Mouse (Mus musculus): Measurements from ENCODE around the gene Tbrg1. TPM values are rescaled to one million over a fixed set of nuclear protein-coding genes. Genes with fewer than 3 reads are reported as not detected.

The Tbrg1 gene
- polyA plus RNA-seq, 1 experiment from 2014 or later: 81.4 TPM

DNA sequence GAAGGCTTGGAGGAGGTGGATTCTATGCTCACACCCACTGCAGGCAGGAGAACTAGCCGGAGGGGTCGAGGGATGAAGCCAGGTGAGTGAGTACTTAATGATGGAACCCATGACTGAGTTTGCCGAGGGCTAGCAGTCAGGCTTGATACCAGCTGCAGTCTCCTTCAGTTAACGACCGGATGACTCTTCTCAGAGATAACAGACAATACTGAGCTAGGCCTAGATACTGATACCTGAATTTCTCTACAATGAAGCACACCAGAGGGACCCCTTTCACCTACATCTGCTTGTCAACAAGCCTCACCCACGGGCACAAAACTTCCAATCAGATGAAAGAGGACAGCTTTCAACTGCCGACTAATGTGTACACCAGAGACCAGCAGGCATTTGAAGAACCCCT is 8.9 kb upstream of the Tbrg1 start:
- no peak overlapping the region for H3K4me3 ChIP-seq (ENCODE audit: low read depth, low read length)
- no peak for ATAC-seq (ENCODE audit: low read depth)
- H3K9me3 ChIP-seq (ENCODE audit: control insufficient read depth, low read length): no peaks in the 10 kb centered on the region
- H3K4me1 ChIP-seq (ENCODE audit: control insufficient read depth, insufficient read depth, low read length): no peaks in the 10 kb centered on the region
- H3K27ac ChIP-seq (ENCODE audit: low read depth, low read length): no peak overlapping the region
- no peak overlapping the region for H3K9ac ChIP-seq (replicated peaks; ENCODE audit: low read depth, low read length)
- H3K27me3 ChIP-seq (ENCODE audit: control insufficient read depth, insufficient read depth, low read length): no peaks in the 10 kb centered on the region
- H3K4me2 ChIP-seq (ENCODE audit: low read depth, low read length): no peak overlapping the region
- WGBS: 76% methylated on average over 7 of the region's 7 CpGs
- no peaks in the 10 kb centered on the region for H3K36me3 ChIP-seq (ENCODE audit: control insufficient read depth, insufficient read depth, low read length)

DNA sequence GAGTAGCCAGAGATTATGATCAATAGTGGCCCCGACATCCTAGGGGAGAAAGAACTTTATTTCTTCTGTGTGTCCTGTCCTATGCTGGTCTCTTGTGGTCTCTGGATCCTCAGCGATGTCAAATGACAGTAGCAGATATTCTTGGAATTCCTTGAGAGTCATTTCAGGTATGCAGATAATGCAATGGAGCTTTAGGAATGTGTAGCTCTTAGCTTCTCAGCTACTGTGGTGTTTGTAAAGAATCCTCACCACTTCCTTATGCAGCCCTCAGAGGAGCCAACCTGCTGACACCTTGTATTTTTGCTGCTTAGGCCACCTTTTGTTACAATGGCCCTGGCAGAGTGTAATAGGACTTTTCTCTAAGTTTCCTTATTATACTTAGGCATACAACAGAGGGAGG is 7.5 kb upstream of the Tbrg1 start:
- ATAC-seq (ENCODE audit: low read depth): no peak
- Histone ChIP-seq H3K4me2 (ENCODE audit: low read depth, low read length) (no peak overlapping the region), H3K4me1 (ENCODE audit: control insufficient read depth, insufficient read depth, low read length) (no peaks in the 10 kb centered on the region), H3K4me3 (ENCODE audit: low read depth, low read length) (no peak overlapping the region), H3K36me3 (ENCODE audit: control insufficient read depth, insufficient read depth, low read length) (no peaks in the 10 kb centered on the region), H3K9me3 (ENCODE audit: control insufficient read depth, low read length) (no peaks in the 10 kb centered on the region), H3K9ac (replicated peaks; ENCODE audit: low read depth, low read length) (no peak overlapping the region), H3K27ac (ENCODE audit: low read depth, low read length) (no peak overlapping the region), H3K27me3 (ENCODE audit: control insufficient read depth, insufficient read depth, low read length) (no peaks in the 10 kb centered on the region)
- 87% methylated on average over 2 of the region's 2 CpGs for WGBS

DNA sequence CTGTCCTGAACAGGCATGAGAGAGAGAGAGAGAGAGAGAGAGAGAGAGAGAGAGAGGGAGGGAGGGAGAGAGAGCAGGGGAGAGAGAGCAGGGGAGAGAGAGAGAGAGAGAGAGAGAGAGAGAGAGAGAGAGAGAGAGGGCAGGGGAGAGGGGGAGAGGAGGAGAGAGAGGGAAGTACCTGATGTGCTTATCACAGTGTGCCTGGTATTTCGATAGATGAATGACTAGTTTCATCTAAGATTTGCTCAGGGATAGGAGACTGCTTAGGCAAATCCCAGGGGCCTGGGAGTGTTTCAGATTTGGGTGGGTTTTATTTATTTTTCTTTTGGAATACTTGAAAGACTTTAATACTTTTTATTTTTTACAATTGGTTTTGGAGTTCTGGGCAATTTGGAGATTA is 6.1 kb upstream of the Tbrg1 start:
- Histone ChIP-seq H3K9me3 (ENCODE audit: control insufficient read depth, low read length) (no peaks in the 10 kb centered on the region), H3K4me3 (ENCODE audit: low read depth, low read length) (no peak overlapping the region), H3K9ac (replicated peaks; ENCODE audit: low read depth, low read length) (no peak overlapping the region), H3K36me3 (ENCODE audit: control insufficient read depth, insufficient read depth, low read length) (no peaks in the 10 kb centered on the region), H3K27ac (ENCODE audit: low read depth, low read length) (no peak overlapping the region), H3K27me3 (ENCODE audit: control insufficient read depth, insufficient read depth, low read length) (no peaks in the 10 kb centered on the region), H3K4me2 (ENCODE audit: low read depth, low read length) (no peak overlapping the region), H3K4me1 (ENCODE audit: control insufficient read depth, insufficient read depth, low read length) (no peaks in the 10 kb centered on the region)
- ATAC-seq (ENCODE audit: low read depth): no peak
- 97% methylated on average over 1 of the region's 1 CpGs for WGBS

- 81% methylated on average over 6 of the region's 6 CpGs for WGBS
- ATAC-seq (ENCODE audit: low read depth): no peak
- Histone ChIP-seq H3K9me3 (ENCODE audit: control insufficient read depth, low read length) (no peaks in the 10 kb centered on the region), H3K4me3 (ENCODE audit: low read depth, low read length) (no peak overlapping the region), H3K9ac (replicated peaks; ENCODE audit: low read depth, low read length) (no peak overlapping the region), H3K27me3 (ENCODE audit: control insufficient read depth, insufficient read depth, low read length) (no peaks in the 10 kb centered on the region), H3K27ac (ENCODE audit: low read depth, low read length) (no peak overlapping the region), H3K4me2 (ENCODE audit: low read depth, low read length) (no peak overlapping the region), H3K36me3 (ENCODE audit: control insufficient read depth, insufficient read depth, low read length) (no peaks in the 10 kb centered on the region; the same call in 1 of the 2 replicates), H3K4me1 (ENCODE audit: control insufficient read depth, insufficient read depth, low read length) (no peaks in the 10 kb centered on the region; the same call in 1 of the 2 replicates)
Measured at GRCm38 (mm10) chr9:37659413-37659812, 2.3 kb upstream of the Tbrg1 start.

DNA sequence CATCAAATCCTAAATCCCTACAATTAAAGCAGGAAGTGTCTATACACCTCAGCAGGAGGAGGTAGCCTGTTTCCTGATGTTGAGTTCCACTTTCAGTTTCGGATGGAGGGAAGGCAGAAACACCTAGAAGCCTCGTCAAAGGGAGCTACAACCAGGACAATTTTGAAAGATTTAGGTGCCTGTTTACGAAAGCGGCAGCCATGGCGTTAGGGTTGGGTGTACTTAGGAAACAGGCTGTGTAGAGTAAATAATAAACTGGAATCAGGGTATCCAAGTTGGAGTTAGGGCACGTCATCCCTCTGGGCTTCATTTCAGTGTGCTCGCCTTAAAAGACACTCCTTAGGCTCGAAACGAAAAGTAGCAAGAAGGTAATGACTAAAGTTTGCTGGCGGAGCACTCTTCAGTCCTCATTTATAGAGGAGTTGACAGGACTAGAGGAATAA is 652 bp downstream of the Tbrg1 start:
- Histone ChIP-seq H3K4me2 (ENCODE audit: low read depth, low read length) (peak overlapping the region; percentile 48), H3K4me3 (ENCODE audit: low read depth, low read length) (peak overlapping the region; percentile 74), H3K9me3 (ENCODE audit: control insufficient read depth, low read length) (no peaks in the 10 kb centered on the region), H3K27ac (ENCODE audit: low read depth, low read length) (no peak overlapping the region), H3K27me3 (ENCODE audit: control insufficient read depth, insufficient read depth, low read length) (no peaks in the 10 kb centered on the region), H3K4me1 (ENCODE audit: control insufficient read depth, insufficient read depth, low read length) (no peaks in the 10 kb centered on the region; the same call in 1 of the 2 replicates), H3K36me3 (ENCODE audit: control insufficient read depth, insufficient read depth, low read length) (peaks cover 13% of the 10 kb centered on the region; the same call in 1 of the 2 replicates), H3K9ac (replicated peaks; ENCODE audit: low read depth, low read length) (peak overlapping the region; percentile 64)
- 3% methylated on average over 10 of the region's 10 CpGs for WGBS
- ATAC-seq (ENCODE audit: low read depth): peak; percentile 16

GRCm38 (mm10) chr9:37655961-37656360 is 1.2 kb downstream of the Tbrg1 start:
- H3K9me3 ChIP-seq (ENCODE audit: control insufficient read depth, low read length): no peaks in the 10 kb centered on the region
- peaks cover 17% of the 10 kb centered on the region; the same call in 1 of the 2 replicates for H3K36me3 ChIP-seq (ENCODE audit: control insufficient read depth, insufficient read depth, low read length)
- peak overlapping the region; percentile 74 for H3K4me3 ChIP-seq (ENCODE audit: low read depth, low read length)
- H3K27ac ChIP-seq (ENCODE audit: low read depth, low read length): no peak overlapping the region
- ATAC-seq (ENCODE audit: low read depth): no peak
- H3K4me2 ChIP-seq (ENCODE audit: low read depth, low read length): peak overlapping the region; percentile 48
- H3K4me1 ChIP-seq (ENCODE audit: control insufficient read depth, insufficient read depth, low read length): no peaks in the 10 kb centered on the region; the same call in 1 of the 2 replicates
- no peak overlapping the region for H3K9ac ChIP-seq (replicated peaks; ENCODE audit: low read depth, low read length)
- 73% methylated on average over 8 of the region's 8 CpGs for WGBS
- H3K27me3 ChIP-seq (ENCODE audit: control insufficient read depth, insufficient read depth, low read length): no peaks in the 10 kb centered on the region

- no peak for ATAC-seq (ENCODE audit: low read depth)
- H3K36me3 ChIP-seq (ENCODE audit: control insufficient read depth, insufficient read depth, low read length): peaks cover 35% of the 10 kb centered on the region
Measured at GRCm38 (mm10) chr9:37653836-37654235, 3.3 kb downstream of the Tbrg1 start.

DNA sequence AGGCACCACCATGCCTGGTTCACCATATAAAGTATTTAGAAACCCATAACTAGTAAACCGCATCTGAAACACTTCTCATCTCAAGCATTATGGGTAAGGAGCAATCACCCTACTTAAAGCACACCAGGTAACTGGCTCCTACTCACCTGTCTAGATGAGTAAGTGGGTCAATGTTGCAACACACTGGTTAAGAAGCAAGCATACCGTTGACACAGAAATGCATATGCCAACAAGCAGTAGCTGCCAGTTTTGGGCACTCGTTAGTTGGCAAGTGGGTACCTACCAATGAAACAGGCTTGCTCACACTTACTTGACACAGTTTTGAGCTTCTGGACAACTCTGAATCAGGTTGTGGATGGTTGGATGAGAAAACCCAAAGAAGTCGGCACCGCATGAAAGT is 6.5 kb downstream of the Tbrg1 start:
- Histone ChIP-seq H3K4me1 (ENCODE audit: control insufficient read depth, insufficient read depth, low read length) (no peaks in the 10 kb centered on the region), H3K36me3 (ENCODE audit: control insufficient read depth, insufficient read depth, low read length) (peaks cover 40% of the 10 kb centered on the region), H3K9me3 (ENCODE audit: control insufficient read depth, low read length) (no peaks in the 10 kb centered on the region), H3K9ac (replicated peaks; ENCODE audit: low read depth, low read length) (no peak overlapping the region), H3K27me3 (ENCODE audit: control insufficient read depth, insufficient read depth, low read length) (no peaks in the 10 kb centered on the region), H3K27ac (ENCODE audit: low read depth, low read length) (no peak overlapping the region), H3K4me2 (ENCODE audit: low read depth, low read length) (no peak overlapping the region), H3K4me3 (ENCODE audit: low read depth, low read length) (no peak overlapping the region)
- ATAC-seq (ENCODE audit: low read depth): no peak
- WGBS: over 99% methylated on average over 5 of the region's 5 CpGs

More at GRCm38 (mm10) chr9:37653836-37654235, 3.3 kb downstream of the Tbrg1 start:
- Histone ChIP-seq H3K27ac (ENCODE audit: low read depth, low read length) (no peak overlapping the region), H3K9ac (replicated peaks; ENCODE audit: low read depth, low read length) (no peak overlapping the region), H3K4me3 (ENCODE audit: low read depth, low read length) (no peak overlapping the region), H3K27me3 (ENCODE audit: control insufficient read depth, insufficient read depth, low read length) (no peaks in the 10 kb centered on the region), H3K9me3 (ENCODE audit: control insufficient read depth, low read length) (no peaks in the 10 kb centered on the region), H3K4me2 (ENCODE audit: low read depth, low read length) (no peak overlapping the region), H3K4me1 (ENCODE audit: control insufficient read depth, insufficient read depth, low read length) (no peaks in the 10 kb centered on the region; the same call in 1 of the 2 replicates)
- 91% methylated on average over 5 of the region's 5 CpGs for WGBS

- WGBS: 89% methylated on average over 3 of the region's 3 CpGs
- Histone ChIP-seq H3K27me3 (ENCODE audit: control insufficient read depth, insufficient read depth, low read length) (no peaks in the 10 kb centered on the region), H3K4me2 (ENCODE audit: low read depth, low read length) (no peak overlapping the region), H3K27ac (ENCODE audit: low read depth, low read length) (no peak overlapping the region), H3K9ac (replicated peaks; ENCODE audit: low read depth, low read length) (no peak overlapping the region), H3K36me3 (ENCODE audit: control insufficient read depth, insufficient read depth, low read length) (peaks cover 26% of the 10 kb centered on the region), H3K4me3 (ENCODE audit: low read depth, low read length) (no peak overlapping the region), H3K4me1 (ENCODE audit: control insufficient read depth, insufficient read depth, low read length) (no peaks in the 10 kb centered on the region), H3K9me3 (ENCODE audit: control insufficient read depth, low read length) (no peaks in the 10 kb centered on the region)
- ATAC-seq (ENCODE audit: low read depth): no peak
Measured at GRCm38 (mm10) chr9:37646246-37646645, 10.9 kb downstream of the Tbrg1 start.

Measured in neural tube, embryonic 14.5 days (tissue).